Mouse (Mus musculus) brain, adult 2 months (tissue): ENCODE data around the gene Dhdds.
A peak's percentile ranks its signal among the peaks of the same experiment; 100 is the strongest.
"Not testable (repeated sequence)": the region's sequence is repeated elsewhere in the genome, so short reads cannot be mapped to it uniquely, and the experiment has no call there.

Experiments
- DNase-seq: peaks from one replicate; pipeline ENCODE4 v3.0.0; 2011; ENCODE audit warnings: low read depth, low spot score

The Dhdds gene

DNA sequence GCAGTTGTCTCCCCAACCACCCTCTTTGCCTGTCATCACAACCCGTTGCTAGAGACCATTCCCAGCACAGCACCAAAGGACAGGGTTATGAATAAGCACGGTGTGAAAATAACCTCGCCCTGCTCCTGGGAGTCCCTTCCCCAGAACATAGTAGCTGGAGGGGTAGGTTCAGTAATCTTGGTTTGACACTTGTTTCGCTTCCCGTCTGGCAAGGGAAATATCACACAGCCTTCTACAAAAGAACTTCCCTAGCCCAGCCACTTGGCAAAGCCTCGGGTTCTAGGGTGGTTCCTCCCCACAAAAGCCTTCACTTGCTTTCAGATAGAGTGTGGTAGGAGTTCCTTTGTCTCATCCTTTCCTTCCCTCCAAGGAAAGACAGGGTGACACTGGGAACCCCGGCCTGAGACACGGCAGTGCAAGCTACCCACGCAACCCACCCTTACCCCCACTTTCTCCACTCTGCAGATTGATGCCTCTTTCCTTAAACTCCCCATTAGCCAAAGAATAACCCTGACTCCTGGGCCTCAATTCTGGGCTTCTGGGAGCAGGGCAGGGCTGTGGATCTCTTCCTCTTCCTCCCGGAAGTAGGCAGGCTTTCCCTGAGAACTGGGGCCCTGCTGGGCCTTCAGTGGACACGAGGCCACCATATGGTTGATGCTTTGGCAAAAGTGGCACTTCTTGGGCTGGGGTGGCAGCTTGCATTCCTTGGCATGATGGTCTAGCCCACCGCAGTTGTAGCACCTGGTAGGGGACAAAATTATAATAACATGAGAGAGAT is 5.1 kb upstream of the Dhdds start:
- DNase-seq, result peak; percentile 21

DNA sequence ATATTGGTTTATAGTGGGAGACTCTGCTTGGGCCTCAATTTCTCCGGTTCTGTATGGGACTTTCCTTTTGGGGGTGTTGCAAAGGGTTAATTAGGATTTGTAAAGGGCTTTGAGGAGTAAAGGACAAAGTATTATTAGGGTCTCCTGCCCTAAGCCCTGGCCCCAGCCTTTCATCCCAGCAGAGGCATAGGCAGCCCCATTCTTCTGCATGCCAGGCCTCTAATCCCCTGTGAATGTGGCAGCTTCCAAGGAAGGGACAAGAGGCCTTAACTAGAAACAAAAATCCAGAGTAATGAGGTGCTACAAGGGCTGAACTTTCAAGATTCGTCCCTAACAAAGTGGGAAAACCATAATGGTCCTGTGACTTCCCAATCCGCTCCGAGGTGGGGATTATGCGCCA is 2.2 kb upstream of the Dhdds start:
- no peak for DNase-seq

DNA sequence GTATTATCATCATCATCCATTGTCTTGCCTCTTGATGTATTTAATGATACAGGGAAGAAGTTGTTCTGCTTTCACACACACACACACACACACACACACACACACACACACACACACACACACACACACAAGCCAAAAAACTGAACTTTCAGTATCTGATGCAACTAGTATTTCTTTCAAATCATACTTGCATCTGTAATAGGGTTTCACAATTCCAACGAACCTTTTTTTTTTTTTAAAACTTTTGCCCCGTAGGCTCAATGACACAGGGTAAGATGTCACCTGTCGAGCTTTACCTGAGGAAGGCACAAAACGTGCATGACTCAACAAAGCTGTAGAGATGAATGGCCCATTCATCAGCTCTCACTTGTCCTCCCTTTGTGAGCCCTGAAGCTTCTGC is 1.5 kb upstream of the Dhdds start:
- DNase-seq, result no peak

DNA sequence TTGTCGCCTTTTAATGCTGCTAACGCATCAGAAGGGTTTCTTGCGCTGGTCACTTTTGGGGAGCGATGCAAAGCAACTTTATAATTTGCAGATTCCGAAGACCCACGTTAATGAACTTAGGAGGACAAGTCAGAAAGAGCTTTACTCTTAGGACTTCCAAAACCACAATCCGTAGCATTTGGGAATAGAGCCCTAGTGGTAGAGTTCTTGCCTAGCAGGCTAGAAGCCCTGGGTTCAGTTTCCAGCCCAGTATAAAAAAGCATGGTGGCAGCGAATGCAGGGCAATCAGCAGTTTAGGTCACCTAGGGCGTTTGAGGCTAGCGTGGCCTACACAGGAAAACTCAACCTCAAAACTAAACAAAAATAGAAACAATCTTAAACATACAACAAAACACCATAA is 992 bp upstream of the Dhdds start:
- no peak for DNase-seq

DNA sequence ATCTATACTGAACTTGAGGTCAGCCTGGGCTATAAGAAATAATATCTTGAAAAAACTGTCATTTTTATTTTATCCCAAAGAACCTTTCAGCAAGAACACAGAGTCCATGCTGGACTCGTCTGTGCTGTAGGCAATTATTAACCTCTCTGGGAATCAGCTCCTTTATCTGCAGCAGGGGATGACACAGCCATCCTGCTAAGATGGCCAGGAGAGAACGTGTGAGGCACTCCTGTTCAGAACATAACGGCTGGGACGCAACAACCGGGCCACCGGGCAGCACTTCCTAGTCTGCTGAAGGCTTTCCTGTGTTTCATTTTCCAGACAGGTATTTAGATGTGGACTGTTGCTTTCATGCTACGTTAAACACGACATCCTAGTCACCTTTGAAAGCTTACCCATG is 6.0 kb downstream of the Dhdds start:
- no peak for DNase-seq

DNA sequence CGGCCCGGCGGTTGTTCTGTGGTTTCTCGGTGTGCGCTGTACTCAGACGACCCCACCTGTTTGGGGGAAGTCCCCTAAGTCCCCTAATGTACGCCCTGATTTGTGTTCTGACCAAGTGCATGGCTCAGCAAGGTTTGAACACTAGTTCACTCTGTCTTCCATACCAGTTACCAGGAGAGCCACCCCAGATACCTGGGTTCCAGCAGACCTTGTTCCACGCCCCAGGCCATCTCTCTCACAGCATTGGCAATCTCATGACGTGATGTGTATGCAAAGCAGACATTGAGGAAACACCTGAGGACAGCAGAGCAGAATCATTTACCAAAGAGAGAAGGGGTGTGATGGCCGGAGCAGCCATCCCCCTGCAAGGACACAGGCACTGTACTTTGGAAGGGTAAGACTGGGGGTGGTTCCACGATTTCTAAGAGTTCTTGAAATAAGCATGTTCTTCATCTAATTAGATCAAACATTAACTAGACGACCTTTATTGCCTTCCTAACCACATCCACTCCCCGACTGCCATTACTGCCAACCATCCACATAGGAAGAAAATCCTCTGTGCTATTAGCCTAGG is 9.5 kb downstream of the Dhdds start:
- no peak for DNase-seq

DNA sequence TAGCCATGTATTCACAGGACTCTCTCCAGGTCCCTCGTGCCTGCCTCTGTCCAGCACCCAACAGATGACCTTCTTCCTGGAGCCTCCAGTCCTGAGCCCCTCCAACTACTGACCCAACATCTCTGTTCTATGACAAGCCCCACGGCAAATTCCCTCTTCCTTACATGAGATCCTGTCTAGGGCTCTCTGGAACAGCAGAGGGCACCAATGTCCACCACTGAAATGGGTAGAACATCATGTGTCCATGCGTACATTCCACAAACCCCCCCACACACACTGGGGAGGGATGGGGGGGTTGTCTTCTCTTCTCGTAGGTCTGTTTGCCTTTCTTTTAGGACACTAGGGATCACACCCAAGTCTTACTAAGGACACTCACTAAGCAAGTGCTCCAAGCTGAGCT is 10.7 kb downstream of the Dhdds start:
- peak; percentile 19 for DNase-seq

DNA sequence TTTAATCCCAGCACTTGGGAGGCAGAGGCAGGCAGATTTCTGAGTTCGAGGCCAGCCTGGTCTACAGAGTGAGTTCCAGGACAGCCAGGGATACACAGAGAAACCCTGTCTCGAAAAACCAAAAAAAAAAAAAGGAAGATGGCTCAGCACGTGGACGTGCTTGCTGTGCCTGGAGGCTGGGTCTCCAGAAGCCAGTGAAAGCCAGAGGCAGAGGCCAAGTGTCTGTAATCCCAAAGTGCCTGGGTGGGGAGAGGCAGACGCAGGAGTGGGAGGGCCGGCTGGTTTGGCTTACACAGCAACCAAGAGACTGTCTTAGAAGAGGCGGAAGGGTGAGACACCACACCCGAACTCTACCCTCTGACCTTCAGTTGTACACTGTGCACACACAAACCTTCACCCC is 12.4 kb downstream of the Dhdds start:
- DNase-seq, result not testable (repeated sequence)

DNA sequence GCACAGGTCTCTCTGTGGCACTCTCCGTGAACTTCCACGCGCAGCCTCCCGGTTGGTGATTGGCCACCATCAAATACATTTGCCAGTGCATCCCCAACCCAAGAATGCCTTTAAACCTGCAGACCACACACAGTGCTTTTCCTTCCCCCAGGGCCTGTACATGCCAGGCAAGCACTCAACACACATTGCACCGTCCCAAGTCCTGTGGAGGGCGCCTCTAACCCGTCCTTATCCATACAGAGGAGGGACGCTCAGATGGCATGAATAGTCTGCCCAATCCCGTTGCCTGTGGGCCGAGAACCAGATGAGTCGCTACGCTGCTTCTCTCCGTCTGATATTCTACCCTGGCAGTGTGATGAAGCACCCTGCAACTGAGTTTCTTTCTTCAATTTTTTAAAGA is 17.8 kb downstream of the Dhdds start:
- DNase-seq, result peak; percentile 31

DNA sequence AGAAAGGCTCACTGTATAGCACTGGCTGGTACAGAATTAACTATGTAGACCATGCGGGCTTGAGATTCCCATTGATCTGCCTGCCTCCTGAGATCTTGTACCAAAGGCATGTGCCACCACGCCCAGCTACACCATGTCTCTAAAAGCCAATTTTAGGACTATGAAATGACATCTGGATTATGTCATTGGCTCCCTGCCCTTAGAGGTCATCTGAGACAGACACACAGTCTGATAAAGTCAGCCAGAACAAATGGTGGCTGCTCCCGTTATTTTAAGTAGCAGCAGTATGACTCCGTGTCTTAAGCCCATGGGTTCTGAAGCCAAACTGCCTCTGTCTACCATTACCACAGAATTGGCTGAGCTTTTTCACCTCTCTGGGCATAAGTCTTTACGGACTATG is 20.2 kb downstream of the Dhdds start:
- DNase-seq, result no peak

DNA sequence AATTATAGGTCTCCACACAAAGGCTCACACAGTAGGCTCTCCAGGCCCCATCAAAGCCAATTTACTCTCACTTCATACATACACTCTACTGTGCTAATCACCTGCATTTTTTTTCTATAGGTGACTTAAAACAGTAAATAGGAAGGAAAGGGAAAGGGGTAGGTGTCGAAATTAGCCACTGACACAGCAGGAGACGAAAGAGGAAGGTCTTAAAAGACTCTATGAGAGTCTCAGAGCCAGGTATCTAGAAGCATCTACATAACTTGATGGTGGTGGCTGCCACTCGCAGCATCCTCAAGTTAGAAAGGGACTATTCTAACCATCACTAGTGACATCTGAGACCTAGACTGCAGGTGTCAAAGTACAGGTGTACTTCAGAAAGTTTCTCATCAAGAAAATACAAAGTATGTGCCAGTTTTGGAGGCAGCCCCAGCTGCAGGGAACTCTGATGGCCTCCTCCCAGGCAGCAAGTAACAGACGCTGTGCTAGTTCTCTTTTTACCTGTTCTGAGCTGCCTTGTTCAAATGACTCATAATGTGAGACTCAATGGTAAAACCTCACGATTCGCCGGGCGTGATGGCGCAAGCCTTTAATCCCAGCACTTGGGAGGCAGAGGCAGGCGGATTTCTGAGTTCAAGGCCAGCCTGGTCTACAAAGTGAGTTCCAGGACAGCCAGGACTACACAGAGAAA is 22.6 kb downstream of the Dhdds start:
- no peak for DNase-seq

DNA sequence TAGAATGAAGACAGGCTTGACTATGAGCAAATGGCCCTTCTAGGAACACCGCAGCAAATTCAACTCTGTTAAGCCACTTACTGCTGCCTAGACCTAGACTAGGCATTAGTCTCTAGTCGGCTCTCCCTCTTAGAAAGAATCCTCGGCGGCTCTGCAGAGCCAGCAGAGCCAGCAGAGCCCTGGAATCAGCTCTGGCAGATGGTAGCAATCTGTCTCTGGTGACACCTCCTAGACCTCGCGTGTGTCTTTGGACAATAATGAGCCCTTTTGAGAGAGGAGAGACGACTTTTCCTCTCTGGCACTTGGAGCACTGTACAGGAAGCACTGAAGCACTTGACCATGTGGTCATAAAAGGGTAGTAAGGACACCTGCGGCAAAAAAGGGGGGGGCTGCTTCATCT is 29.0 kb downstream of the Dhdds start:
- peak; percentile 62 for DNase-seq

DNA sequence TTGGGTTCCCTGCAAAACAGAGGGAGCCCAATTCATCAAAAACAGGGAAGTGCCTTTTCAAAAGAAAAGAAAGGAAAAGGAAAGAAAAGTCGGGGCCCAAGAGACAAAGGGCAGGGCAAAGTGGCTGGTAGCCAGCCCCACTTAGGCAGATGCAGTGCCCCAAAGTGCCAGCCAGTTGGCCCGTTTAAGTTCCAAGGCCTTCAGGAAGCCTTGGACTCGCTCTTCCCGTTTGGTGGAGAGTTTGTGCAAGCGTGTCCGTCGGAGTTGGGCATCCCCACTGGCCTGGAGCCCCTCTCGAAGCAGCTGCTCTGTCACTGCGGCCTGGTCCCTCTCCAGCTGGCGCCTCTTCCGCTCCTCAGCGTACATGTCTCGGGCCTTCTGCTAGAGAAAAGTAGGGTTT is 29.8 kb downstream of the Dhdds start:
- no peak for DNase-seq

DNA sequence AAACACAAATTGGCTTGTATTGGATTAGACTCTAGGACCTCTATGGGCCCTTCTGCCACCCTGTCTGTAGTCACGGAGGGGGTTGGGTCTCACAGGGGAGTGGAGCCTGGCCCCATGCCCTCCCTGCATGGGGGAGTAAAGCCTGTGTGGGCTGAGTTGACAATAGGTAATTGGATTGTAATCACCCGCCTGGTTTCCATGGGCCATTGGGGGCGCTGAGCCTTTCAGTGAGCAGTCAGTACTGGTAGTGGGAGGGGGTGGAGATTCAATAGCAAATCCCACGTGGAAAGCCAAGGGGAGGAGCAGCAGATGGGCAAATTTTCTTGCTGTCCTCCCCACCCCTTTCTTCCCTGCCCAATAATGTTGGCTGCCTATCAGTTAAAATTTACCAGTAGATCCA is 30.5 kb downstream of the Dhdds start:
- peak; percentile 43 for DNase-seq

DNA sequence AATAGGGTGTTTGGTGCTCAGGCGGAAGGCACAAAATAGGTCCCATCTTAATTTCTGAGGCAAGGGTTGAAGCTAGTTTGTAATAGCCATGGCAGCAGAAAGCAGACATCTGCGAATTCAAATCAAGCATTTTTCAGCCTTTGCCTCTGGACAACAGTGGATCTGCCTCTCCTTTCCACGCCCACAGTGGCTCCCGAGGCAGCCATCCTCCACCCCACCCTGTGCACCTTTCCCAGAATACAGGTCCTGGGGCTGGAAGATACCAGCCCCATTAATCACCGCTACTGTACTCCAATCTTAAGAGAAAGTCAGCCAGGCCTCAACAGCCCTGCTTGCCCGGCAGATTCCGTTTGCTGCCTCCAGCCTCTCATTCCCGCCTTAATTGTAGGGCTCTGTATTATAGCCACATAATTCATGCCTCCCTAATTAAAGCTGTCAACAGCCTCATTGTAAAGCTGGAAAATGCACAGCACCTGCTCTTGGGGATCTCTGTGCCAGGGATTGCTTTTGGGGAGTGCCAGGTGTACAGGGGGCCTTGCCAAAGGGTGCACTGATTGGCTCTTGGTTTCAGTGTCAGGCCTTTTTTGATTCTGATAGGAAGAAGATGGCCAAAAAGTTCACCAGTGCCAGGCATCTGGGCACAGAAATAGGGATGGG is 31.5 kb downstream of the Dhdds start:
- DNase-seq, result peak; percentile 37

DNA sequence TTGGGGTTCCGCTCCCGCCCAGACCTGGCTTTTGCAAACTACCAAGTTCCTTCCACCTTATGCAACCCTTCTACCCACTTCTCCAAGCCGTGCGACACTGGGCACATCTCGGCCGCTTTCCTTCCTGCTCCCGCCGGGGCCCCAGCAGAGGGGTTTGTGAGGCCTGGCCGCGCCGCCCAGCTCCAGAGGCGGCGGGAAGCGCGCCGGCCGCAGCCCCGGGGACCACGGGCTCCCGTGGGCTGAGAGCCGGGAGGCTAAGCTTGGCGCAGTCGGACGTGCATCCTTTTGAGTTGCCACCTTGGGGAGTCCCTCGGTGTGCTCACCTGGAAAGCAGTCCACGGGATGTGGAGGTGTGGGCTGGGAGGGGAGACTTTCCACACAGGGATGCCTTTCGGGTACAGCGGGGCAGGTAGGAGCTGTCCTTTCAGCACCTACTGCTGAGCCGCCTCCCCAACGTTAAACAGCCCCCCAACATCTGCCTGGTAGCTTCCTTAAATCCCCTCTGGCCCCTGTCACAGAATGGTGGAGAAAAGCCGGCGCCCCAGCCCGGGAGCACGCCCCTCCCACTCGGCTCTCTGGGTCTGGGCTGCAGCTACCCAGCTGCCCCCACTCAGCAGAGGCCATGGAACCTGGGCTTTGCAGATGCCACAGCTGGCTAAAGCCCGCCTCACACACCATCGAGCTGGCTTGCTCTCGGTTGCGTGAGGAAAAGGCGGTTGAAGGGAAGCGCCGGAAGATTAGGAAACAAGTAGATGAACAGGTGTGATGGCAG is 32.4 kb downstream of the Dhdds start, which contains the start of gene Hmgn2:
Hmgn2 (minus strand) TSS at position 501 of the 772 bp plus-strand sequence.
- DNase-seq, result peak; percentile 54

DNA sequence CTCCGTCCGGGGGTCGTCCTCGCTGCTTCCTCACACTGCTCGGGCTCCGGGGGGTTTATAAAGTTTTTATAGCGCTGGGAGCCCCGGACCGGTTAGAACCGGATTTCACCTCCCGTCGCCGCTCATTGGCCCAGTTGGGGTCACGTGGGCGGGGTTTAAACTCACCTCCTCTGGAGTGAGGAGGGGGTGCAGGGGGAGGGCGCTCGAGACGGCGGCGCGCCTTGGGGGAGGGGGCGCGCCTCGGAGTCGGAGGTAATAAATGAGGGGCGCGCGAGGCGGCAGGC is 32.9 kb downstream of the Dhdds start:
- DNase-seq, result peak; percentile 97

DNA sequence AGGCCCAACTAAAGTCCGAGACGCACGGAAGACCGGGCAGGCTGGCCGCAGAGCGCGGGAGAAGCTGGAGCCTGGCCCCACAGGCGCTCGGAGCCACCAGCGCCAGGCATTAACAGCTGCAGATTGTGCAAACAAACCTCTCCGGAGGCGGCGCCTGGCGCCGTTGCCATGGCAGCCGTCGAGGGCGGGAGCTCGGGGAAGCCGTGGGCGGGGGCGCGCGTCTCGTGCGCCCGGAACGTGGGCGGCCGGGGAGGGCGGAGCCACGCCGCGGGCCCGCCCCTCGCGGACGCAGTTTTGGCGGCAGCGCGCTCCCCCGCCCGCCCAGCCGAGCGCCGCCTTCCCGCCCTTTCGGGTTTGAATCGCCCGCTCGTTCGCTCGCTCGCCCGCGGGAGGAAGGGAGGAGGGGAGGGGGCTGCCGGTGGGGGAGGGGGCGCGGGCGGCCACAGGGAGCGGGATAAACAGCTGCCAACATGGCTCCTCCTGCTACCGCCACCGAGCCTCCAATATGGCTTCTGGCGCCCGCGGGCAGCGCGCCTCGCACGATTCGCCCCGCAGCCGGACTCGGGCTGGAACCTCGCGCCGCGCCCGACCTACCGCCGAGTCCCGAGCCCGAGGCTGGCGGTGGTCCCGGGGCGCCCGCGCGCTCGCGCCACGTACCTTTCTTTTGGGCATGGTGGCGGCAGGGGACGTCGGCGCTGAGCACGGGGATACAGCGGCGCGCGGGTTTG is 33.4 kb downstream of the Dhdds start:
- peak; percentile 97 for DNase-seq

DNA sequence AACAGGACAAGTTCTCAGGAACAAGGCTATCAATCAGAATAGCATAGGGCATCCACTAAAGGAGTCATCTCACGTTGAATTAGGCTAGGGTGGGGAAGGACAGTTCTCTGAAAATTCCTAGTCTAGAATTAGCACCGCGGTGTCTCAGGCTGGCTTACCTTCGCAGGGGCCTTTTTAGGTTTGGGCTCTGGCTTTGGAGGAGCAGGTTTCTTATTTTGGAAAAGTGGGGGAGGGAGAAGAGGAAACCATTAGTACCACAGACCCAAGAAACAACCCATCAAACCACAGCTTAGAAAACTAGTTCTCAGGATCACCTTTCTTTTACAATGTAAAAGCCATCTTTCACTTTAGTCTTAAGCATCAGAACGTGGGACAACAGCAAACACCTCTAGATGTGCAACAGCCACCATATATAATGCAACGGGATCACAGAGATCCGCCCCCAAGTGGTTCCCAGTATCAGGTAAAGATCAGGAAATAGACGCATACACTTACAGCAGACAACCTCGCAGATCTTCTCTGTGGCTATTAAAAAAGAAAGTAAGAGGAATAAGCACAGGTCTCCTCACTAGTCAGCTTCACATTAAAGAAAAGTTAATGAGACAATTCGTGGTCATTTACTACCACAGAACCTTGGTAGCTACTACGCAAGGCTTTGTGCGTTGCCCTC is 34.3 kb downstream of the Dhdds start:
- no peak for DNase-seq

DNA sequence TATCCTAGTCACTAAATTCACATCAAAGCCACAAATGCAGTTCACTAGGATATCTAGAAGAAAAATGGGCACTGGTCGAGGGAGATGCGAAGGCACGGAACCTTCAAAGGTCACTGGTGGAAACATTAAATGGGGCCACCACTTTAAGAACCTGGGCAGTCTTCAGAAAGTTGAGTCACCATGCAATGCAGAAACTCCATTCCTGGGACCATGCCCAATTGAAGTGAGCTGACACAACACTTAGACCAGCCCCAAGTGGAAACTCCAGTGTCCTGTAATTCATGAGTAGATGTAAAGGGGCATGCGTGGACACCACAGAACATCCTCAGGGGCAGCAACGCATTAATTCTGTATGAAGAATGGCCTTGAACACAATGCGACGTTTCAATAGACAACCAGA is 38.2 kb downstream of the Dhdds start:
- no peak for DNase-seq

DNA sequence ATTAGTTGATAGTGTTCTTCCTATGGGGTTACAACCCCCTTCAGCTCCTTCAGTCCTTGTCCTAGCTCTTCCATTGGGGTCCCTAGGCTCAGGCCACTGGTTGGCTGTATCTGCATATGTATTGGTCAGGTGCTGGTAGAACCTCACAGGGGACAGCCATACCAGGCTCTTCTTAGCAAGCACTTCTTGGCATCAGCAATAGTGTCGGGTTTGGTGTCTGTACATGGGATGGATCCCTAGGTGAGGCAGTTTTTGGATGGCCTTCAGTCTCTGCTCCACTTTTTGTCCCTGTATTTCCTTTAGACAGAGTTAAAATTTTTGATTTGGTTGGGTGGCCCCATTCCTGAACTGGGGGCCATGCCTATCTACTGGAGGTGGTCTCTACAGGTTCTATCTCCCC is 41.8 kb downstream of the Dhdds start:
- no peak for DNase-seq
